Mouse (Mus musculus): ENCODE measurements around the gene Cacna1e. TPM values are rescaled to one million over a fixed set of nuclear protein-coding genes. Genes with fewer than 3 reads are reported as not detected.

Cacna1e gene
- total and polyA plus RNA-seq, 3 experiments = 0.22 TPM; not detected in 2

GRCm38 (mm10) chr1:154843427-154843826 lies 40.9 kb downstream of the Cacna1e start:
- Histone ChIP-seq H3K27me3 (ENCODE audit: insufficient read depth, low read length) (no peaks in the 10 kb centered on the region), H3K36me3 (replicated peaks) (no peaks in the 10 kb centered on the region), H3K9me3 (replicated peaks) (peaks cover 12% of the 10 kb centered on the region), H3K4me1 (ENCODE audit: insufficient read depth, low read depth, low read length) (no peaks in the 10 kb centered on the region), H3K4me3 (ENCODE audit: low read depth, low read length) (no peak overlapping the region)
- no peak for TF ChIP-seq TAL1 (conservative IDR thresholded peaks at IDR 0.05; ENCODE audit: low read depth, low read length)
- no peak for TF ChIP-seq GATA2 (IDR thresholded peaks at IDR 0.05; ENCODE audit: borderline replicate concordance, low read depth, low read length)
- TF ChIP-seq CTCF (IDR thresholded peaks at IDR 0.05; ENCODE audit: low read depth, low read length) = no peak
- no peak for TF ChIP-seq POLR2AphosphoS5 (IDR thresholded peaks at IDR 0.05; ENCODE audit: insufficient replicate concordance, low read depth, low read length)
- TF ChIP-seq GATA1 (IDR thresholded peaks at IDR 0.05; ENCODE audit: borderline replicate concordance, low read length) = no peak
- no peak for ATAC-seq (ENCODE audit: extremely low read depth, insufficient number of reproducible peaks, low FRiP score, poor library complexity, severe bottlenecking)
- DNase-seq (ENCODE audit: low spot score) = no peak

DNA sequence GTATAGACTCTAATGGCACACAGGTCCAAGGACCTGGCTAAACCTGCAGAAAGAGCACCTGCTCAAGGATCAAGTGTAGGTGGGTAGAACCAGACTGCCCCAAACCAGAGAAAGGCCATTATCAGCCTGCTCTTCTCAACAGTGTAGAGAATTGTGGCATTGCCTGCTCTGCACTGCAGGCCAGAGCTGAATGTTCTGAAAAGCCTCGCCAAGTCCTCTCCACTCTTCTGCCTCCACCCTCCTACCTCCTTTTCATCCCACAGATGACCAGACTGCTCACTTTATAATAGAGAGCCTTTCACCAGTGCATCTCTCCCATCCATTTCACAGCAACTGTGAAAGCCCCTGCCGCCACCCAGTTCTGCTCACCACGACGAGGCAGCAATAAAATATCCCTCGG lies 42.0 kb downstream of the Cacna1e start:
- ATAC-seq (ENCODE audit: extremely low read depth, insufficient number of reproducible peaks, low FRiP score, poor library complexity, severe bottlenecking) (no peak), DNase-seq (ENCODE audit: low spot score) (no peak)
- Histone ChIP-seq H3K4me3 (ENCODE audit: low read depth, low read length) (no peak overlapping the region), H3K4me1 (ENCODE audit: insufficient read depth, low read depth, low read length) (no peaks in the 10 kb centered on the region), H3K27me3 (ENCODE audit: insufficient read depth, low read length) (no peaks in the 10 kb centered on the region), H3K9me3 (replicated peaks) (peaks cover 16% of the 10 kb centered on the region), H3K36me3 (replicated peaks) (no peaks in the 10 kb centered on the region)
- no peak for TF ChIP-seq GATA2 (IDR thresholded peaks at IDR 0.05; ENCODE audit: borderline replicate concordance, low read depth, low read length)
- no peak for TF ChIP-seq GATA1 (IDR thresholded peaks at IDR 0.05; ENCODE audit: borderline replicate concordance, low read length)
- TF ChIP-seq POLR2AphosphoS5 (IDR thresholded peaks at IDR 0.05; ENCODE audit: insufficient replicate concordance, low read depth, low read length) = no peak
- no peak for TF ChIP-seq TAL1 (conservative IDR thresholded peaks at IDR 0.05; ENCODE audit: low read depth, low read length)
- no peak for TF ChIP-seq CTCF (IDR thresholded peaks at IDR 0.05; ENCODE audit: low read depth, low read length)

DNA sequence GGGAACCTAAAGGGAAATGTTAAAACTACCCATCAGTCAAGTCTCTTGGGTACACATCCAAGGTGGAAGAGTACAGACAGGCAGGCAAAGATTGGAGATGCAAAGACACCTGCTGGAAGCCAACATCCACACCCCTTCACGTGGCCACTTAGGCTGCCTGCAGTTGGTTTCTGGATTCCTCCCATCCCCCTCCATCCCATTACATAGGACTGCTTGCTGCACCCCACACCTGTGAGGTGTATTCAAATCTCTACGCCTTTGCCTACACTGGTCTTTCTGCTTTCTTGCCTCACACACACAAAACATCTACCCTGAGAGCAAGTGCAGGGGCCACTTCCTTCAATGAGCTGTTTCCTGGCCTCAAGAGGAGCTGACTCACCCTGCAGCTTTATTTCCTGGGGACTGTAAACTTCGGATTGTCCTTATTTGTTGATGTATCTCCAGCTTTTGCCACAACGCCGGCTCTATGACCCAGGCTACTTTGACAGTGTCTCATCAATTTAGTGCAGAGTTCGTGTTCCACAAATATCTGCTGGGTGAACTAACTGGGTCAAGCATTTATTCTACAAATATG lies 43.2 kb downstream of the Cacna1e start:
- DNase-seq (ENCODE audit: low spot score) (no peak), ATAC-seq (ENCODE audit: extremely low read depth, insufficient number of reproducible peaks, low FRiP score, poor library complexity, severe bottlenecking) (no peak)
- Histone ChIP-seq H3K4me3 (ENCODE audit: low read depth, low read length) (no peak overlapping the region), H3K27me3 (ENCODE audit: insufficient read depth, low read length) (no peaks in the 10 kb centered on the region), H3K9me3 (replicated peaks) (peaks cover 27% of the 10 kb centered on the region), H3K36me3 (replicated peaks) (no peaks in the 10 kb centered on the region), H3K4me1 (ENCODE audit: insufficient read depth, low read depth, low read length) (no peaks in the 10 kb centered on the region)
- TF ChIP-seq CTCF (IDR thresholded peaks at IDR 0.05; ENCODE audit: low read depth, low read length) = no peak
- no peak for TF ChIP-seq POLR2AphosphoS5 (IDR thresholded peaks at IDR 0.05; ENCODE audit: insufficient replicate concordance, low read depth, low read length)
- TF ChIP-seq TAL1 (conservative IDR thresholded peaks at IDR 0.05; ENCODE audit: low read depth, low read length) = no peak
- TF ChIP-seq GATA2 (IDR thresholded peaks at IDR 0.05; ENCODE audit: borderline replicate concordance, low read depth, low read length) = no peak

DNA sequence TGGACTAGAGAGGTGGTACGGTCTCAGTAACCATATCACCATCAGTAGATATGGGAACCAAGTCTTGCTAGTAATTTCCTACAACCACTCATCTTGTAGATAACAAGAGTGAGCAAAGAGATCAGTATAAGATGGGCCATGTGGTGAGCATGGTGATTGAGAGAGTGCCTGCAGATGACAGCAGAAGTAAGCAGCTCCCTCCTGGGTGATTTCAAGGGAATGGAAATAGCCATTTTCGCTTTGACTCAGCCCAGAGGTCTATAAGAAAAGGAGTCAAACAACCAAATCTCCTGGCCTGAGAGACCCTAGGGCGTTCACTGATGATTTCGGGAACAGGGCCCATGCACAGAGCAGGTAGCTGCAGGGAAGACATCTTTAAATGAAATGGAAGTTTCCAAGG lies 45.0 kb downstream of the Cacna1e start:
- no peak for ATAC-seq (ENCODE audit: extremely low read depth, insufficient number of reproducible peaks, low FRiP score, poor library complexity, severe bottlenecking)
- Histone ChIP-seq H3K9me3 (replicated peaks) (peaks cover 27% of the 10 kb centered on the region), H3K4me3 (ENCODE audit: low read depth, low read length) (no peak overlapping the region), H3K27me3 (ENCODE audit: insufficient read depth, low read length) (no peaks in the 10 kb centered on the region), H3K36me3 (replicated peaks) (no peaks in the 10 kb centered on the region), H3K4me1 (ENCODE audit: insufficient read depth, low read depth, low read length) (no peaks in the 10 kb centered on the region)
- TF ChIP-seq GATA1 (IDR thresholded peaks at IDR 0.05; ENCODE audit: borderline replicate concordance, low read length) (no peak), GATA2 (IDR thresholded peaks at IDR 0.05; ENCODE audit: borderline replicate concordance, low read depth, low read length) (no peak), CTCF (IDR thresholded peaks at IDR 0.05; ENCODE audit: low read depth, low read length) (no peak), POLR2AphosphoS5 (IDR thresholded peaks at IDR 0.05; ENCODE audit: insufficient replicate concordance, low read depth, low read length) (no peak), TAL1 (conservative IDR thresholded peaks at IDR 0.05; ENCODE audit: low read depth, low read length) (no peak)
- DNase-seq (ENCODE audit: low spot score) = no peak

DNA sequence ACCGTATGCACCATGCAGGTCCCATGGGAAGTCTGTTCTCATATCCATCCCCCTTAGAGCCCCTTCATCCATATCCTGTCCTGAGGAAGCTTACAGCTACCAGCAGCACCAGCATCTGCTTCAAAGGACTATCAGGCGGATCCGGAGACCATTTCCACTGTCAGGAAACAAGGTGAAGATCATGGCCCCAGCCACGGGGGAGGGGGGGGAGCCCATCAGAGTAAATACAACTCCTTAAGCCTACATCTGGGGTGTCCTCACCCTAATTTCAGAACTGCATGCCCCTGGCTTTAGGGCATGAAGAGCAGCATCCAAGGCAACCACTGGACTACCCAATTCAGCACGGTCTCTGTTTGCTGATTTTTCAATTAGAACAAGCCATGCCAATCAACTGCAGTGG lies 47.8 kb downstream of the Cacna1e start:
- DNase-seq (ENCODE audit: low spot score) = no peak
- H3K9me3 ChIP-seq (replicated peaks) = peaks cover 27% of the 10 kb centered on the region
- TF ChIP-seq GATA1 (IDR thresholded peaks at IDR 0.05; ENCODE audit: borderline replicate concordance, low read length) (no peak), TAL1 (conservative IDR thresholded peaks at IDR 0.05; ENCODE audit: low read depth, low read length) (no peak), POLR2AphosphoS5 (IDR thresholded peaks at IDR 0.05; ENCODE audit: insufficient replicate concordance, low read depth, low read length) (no peak), CTCF (IDR thresholded peaks at IDR 0.05; ENCODE audit: low read depth, low read length) (no peak), GATA2 (IDR thresholded peaks at IDR 0.05; ENCODE audit: borderline replicate concordance, low read depth, low read length) (no peak)

GRCm38 (mm10) chr1:154832168-154832539 lies 52.1 kb downstream of the Cacna1e start:
- DNase-seq (ENCODE audit: low spot score) (no peak), ATAC-seq (ENCODE audit: extremely low read depth, insufficient number of reproducible peaks, low FRiP score, poor library complexity, severe bottlenecking) (no peak)
- H3K36me3 ChIP-seq (replicated peaks) = no peaks in the 10 kb centered on the region
- no peaks in the 10 kb centered on the region for H3K27me3 ChIP-seq (ENCODE audit: insufficient read depth, low read length)
- no peak overlapping the region for H3K4me3 ChIP-seq (ENCODE audit: low read depth, low read length)
- TF ChIP-seq POLR2AphosphoS5 (IDR thresholded peaks at IDR 0.05; ENCODE audit: insufficient replicate concordance, low read depth, low read length) (no peak), GATA1 (IDR thresholded peaks at IDR 0.05; ENCODE audit: borderline replicate concordance, low read length) (no peak), CTCF (IDR thresholded peaks at IDR 0.05; ENCODE audit: low read depth, low read length) (no peak), GATA2 (IDR thresholded peaks at IDR 0.05; ENCODE audit: borderline replicate concordance, low read depth, low read length) (no peak), TAL1 (conservative IDR thresholded peaks at IDR 0.05; ENCODE audit: low read depth, low read length) (no peak)
- peaks cover 14% of the 10 kb centered on the region for H3K9me3 ChIP-seq (replicated peaks)
- H3K4me1 ChIP-seq (ENCODE audit: insufficient read depth, low read depth, low read length) = no peaks in the 10 kb centered on the region

More for the DNA sequence above, 47.8 kb downstream of the Cacna1e start:
- ATAC-seq (ENCODE audit: extremely low read depth, insufficient number of reproducible peaks, low FRiP score, poor library complexity, severe bottlenecking) = no peak
- Histone ChIP-seq H3K4me3 (ENCODE audit: low read depth, low read length) (no peak overlapping the region), H3K4me1 (ENCODE audit: insufficient read depth, low read depth, low read length) (no peaks in the 10 kb centered on the region), H3K27me3 (ENCODE audit: insufficient read depth, low read length) (no peaks in the 10 kb centered on the region), H3K36me3 (replicated peaks) (no peaks in the 10 kb centered on the region)
